Mouse (Mus musculus) left cerebral cortex, adult 6 months (tissue): ENCODE measurements around the gene Hist1h3i. TPM values are rescaled to one million over a fixed set of nuclear protein-coding genes. Genes with fewer than 3 reads are reported as not detected.

Experiments
- long read RNA-seq, 2 experiments: library from polyadenylated mRNA; unstranded; transcript quantifications; one replicate each; pipeline ENCODE4 v2.0.0; 2019 to 2020
- polyA plus RNA-seq: library from polyadenylated mRNA; unstranded; fragments of <200 nt; fragmentation: Nextera tagmentation; gene quantifications from 2 replicates; pipeline ENCODE4 v1.2.3, GENCODE M21; 2021

Hist1h3i gene
- polyA plus RNA-seq, result 1.7 and 2.9 TPM in 2 replicates
- long read RNA-seq, experiment 1, partial matches to known transcripts, result 0 of 1 reads
- long read RNA-seq, experiment 1, other reads (novel, unspliced or antisense), result 0 of 1 reads
- long read RNA-seq, experiment 2, result 0 reads

GRCm38 (mm10) chr13:21783255-21783617, at the start of gene Hist1h3i:
Hist1h3i (minus strand) TSS chr13:21783370.

GRCm38 (mm10) chr13:21831418-21832394, 48.5 kb upstream of the Hist1h3i start, which contains the start of gene Hist1h4n:
Hist1h4n (minus strand) TSS chr13:21832196.

GRCm38 (mm10) chr13:21811539-21811938, 28.4 kb upstream of the Hist1h3i start, which contains the start of gene Hist1h4m:
Hist1h4m (plus strand) TSS chr13:21811746.

GRCm38 (mm10) chr13:21810073-21810472, 26.9 kb upstream of the Hist1h3i start, which contains the start of the genes Hist1h2bq and Hist1h2ao:
Hist1h2bq (minus strand) TSS chr13:21810197.
Hist1h2ao (plus strand) TSS chr13:21810465.

GRCm38 (mm10) chr13:21786899-21787629, 3.9 kb upstream of the Hist1h3i start, which contains the start of the genes Hist1h2an and Hist1h2bp:
Hist1h2an (minus strand) TSS chr13:21787218.
Hist1h2bp (plus strand) TSS chr13:21787461.

GRCm38 (mm10) chr13:21779767-21780731, 3.1 kb downstream of the Hist1h3i start, which contains the start of gene Hist1h1b:
Hist1h1b (minus strand) TSS chr13:21780625.

GRCm38 (mm10) chr13:21753524-21754285, 29.5 kb downstream of the Hist1h3i start, which contains the start of the genes Hist1h2ak and Hist1h2bn:
Hist1h2ak (minus strand) TSS chr13:21753827.
Hist1h2bn (plus strand) TSS chr13:21754123.

GRCm38 (mm10) chr13:21750159-21751017, 32.8 kb downstream of the Hist1h3i start, which contains the start of gene Hist1h4k:
Hist1h4k (minus strand) TSS chr13:21750505.

GRCm38 (mm10) chr13:21734906-21735767, 48.0 kb downstream of the Hist1h3i start, which contains the start of gene Hist1h4j:
Hist1h4j (plus strand) TSS chr13:21735064.

Other genes with a start within 250 kb of the Hist1h3i start
- gene Olfr1366, start 240.6 kb downstream of the Hist1h3i start, polyA plus RNA-seq, result 0.09 TPM in 1 of 2 replicates, not detected in the other
- gene Olfr1535, start 223.5 kb downstream of the Hist1h3i start, polyA plus RNA-seq, result 0.06 TPM in 1 of 2 replicates, not detected in the other
- gene Olfr1364, start 201.6 kb downstream of the Hist1h3i start, polyA plus RNA-seq, result not detected in 2 replicates
- not detected in 2 replicates for gene Olfr1362, start 169.3 kb downstream of the Hist1h3i start, polyA plus RNA-seq
- gene Olfr11, start 140.9 kb downstream of the Hist1h3i start, polyA plus RNA-seq, result not detected in 2 replicates
- not detected in 2 replicates for gene Olfr1361, start 120.0 kb downstream of the Hist1h3i start, polyA plus RNA-seq
- not detected in 2 replicates for gene Olfr1360, start 106.0 kb downstream of the Hist1h3i start, polyA plus RNA-seq
- gene Olfr1359, start 85.3 kb downstream of the Hist1h3i start, polyA plus RNA-seq, result not detected in 2 replicates
- gene Hist1h2bl, start 67.2 kb downstream of the Hist1h3i start, polyA plus RNA-seq, result not detected in 2 replicates
- not detected in 2 replicates for gene Hist1h2ai, start 66.9 kb downstream of the Hist1h3i start, polyA plus RNA-seq
- not detected in 2 replicates for gene Hist1h3h, start 65.7 kb downstream of the Hist1h3i start, polyA plus RNA-seq
- gene Hist1h2bm, start 61.3 kb downstream of the Hist1h3i start, polyA plus RNA-seq, result not detected in 2 replicates
- gene Hist1h4j, start 48.3 kb downstream of the Hist1h3i start, polyA plus RNA-seq, result 0.83 and 0.92 TPM in 2 replicates
- 0.70 and 3.0 TPM in 2 replicates for gene Hist1h4k, start 32.9 kb downstream of the Hist1h3i start, polyA plus RNA-seq
- gene Hist1h2ak, start 29.5 kb downstream of the Hist1h3i start, polyA plus RNA-seq, result 1.8 TPM in 1 of 2 replicates, not detected in the other
- gene Hist1h2bn, start 29.2 kb downstream of the Hist1h3i start, polyA plus RNA-seq, result 1.0 and 2.3 TPM in 2 replicates
- 0.59 and 0.97 TPM in 2 replicates for gene Hist1h1b, start 2.7 kb downstream of the Hist1h3i start, polyA plus RNA-seq
- gene Hist1h2an, start 3.8 kb upstream of the Hist1h3i start, polyA plus RNA-seq, result 2.4 TPM in 1 of 2 replicates, not detected in the other
- gene Hist1h2bp, start 4.1 kb upstream of the Hist1h3i start, polyA plus RNA-seq, result not detected in 2 replicates
- 0.40 and 1.2 TPM in 2 replicates for gene Hist1h2bq, start 26.8 kb upstream of the Hist1h3i start, polyA plus RNA-seq
- not detected in 2 replicates for gene Hist1h2ao, start 27.1 kb upstream of the Hist1h3i start, polyA plus RNA-seq
- 1.8 and 3.3 TPM in 2 replicates for gene Hist1h4m, start 28.4 kb upstream of the Hist1h3i start, polyA plus RNA-seq
- gene Hist1h4n, start 48.8 kb upstream of the Hist1h3i start, polyA plus RNA-seq, result 0.64 and 2.7 TPM in 2 replicates
- 68.6 TPM in 2 replicates for gene Hist1h2ap, start 50.1 kb upstream of the Hist1h3i start, polyA plus RNA-seq
- gene Hist1h2br, start 50.4 kb upstream of the Hist1h3i start, polyA plus RNA-seq, result not detected in 2 replicates
- 1.6 and 2.5 TPM in 2 replicates for gene Zfp184, start 161.7 kb upstream of the Hist1h3i start, polyA plus RNA-seq
- 0.10 TPM in 1 of 2 replicates, not detected in the other for gene Pom121l2, start 197.8 kb upstream of the Hist1h3i start, polyA plus RNA-seq
- 1.7 and 1.9 TPM in 2 replicates for gene Prss16, start 226.4 kb upstream of the Hist1h3i start, polyA plus RNA-seq